Mouse (Mus musculus) heart, postnatal 0 days (tissue): Measurements from ENCODE around the gene Tpra1. TPM values are rescaled to one million over a fixed set of nuclear protein-coding genes. Genes with fewer than 3 reads are reported as not detected.

Experiments used
- ATAC-seq: fragments of 200-750 bp; cut with Nextera tagmentation; 2 replicates; pipeline ENCODE4 v1.8.0; 2017; ENCODE audit warnings: low read depth, moderate number of reproducible peaks, moderate library complexity; ENCODE audit not compliant: insufficient read depth
- DNase-seq: peaks from one replicate; pipeline ENCODE4 v3.0.0-alpha.2; 2016; ENCODE audit warnings: low spot score
- H3K27ac ChIP-seq: fragments of 300-500 bp; sonication (generic); 2 replicates; pipeline ENCODE4 v1.5.1; 2014; ENCODE audit warnings: low read depth, mild to moderate bottlenecking
- H3K27me3 ChIP-seq: fragments of 300-500 bp; sonication (generic); 2 replicates; pipeline ENCODE4 v1.6.1; 2014; ENCODE audit warnings: low read length, mixed read lengths; ENCODE audit not compliant: control insufficient read depth, insufficient read depth
- H3K36me3 ChIP-seq: fragments of 300-500 bp; sonication (generic); replicated peaks from 2 replicates; pipeline ENCODE4 v1.6.1; 2014; ENCODE audit warnings: low read length, mixed read lengths; ENCODE audit not compliant: control insufficient read depth, insufficient read depth
- H3K4me1 ChIP-seq: fragments of 300-500 bp; sonication (generic); 2 replicates; pipeline ENCODE4 v1.6.1; 2014; ENCODE audit warnings: antibody characterized with exemption; ENCODE audit not compliant: control insufficient read depth, insufficient read depth
- H3K4me2 ChIP-seq: fragments of 300-500 bp; sonication (generic); 2 replicates; pipeline ENCODE4 v1.6.1; 2014; ENCODE audit warnings: low read depth, mild to moderate bottlenecking, low read length, moderate library complexity
- H3K4me3 ChIP-seq: fragments of 300-500 bp; sonication (generic); 2 replicates; pipeline ENCODE4 v1.5.1; 2014; ENCODE audit warnings: low read depth, low read length
- H3K9ac ChIP-seq: fragments of 300-500 bp; sonication (generic); replicated peaks from 2 replicates; pipeline ENCODE4 v1.6.1; 2014; ENCODE audit warnings: low read depth, low read length, mixed read lengths
- H3K9me3 ChIP-seq: fragments of 300-500 bp; sonication (generic); replicated peaks from 2 replicates; pipeline ENCODE4 v1.6.1; 2016; ENCODE audit warnings: low read length; ENCODE audit not compliant: control insufficient read depth
- CTCF ChIP-seq: IDR thresholded peaks from 2 replicates; pipeline ENCODE4 v1.5.1; 2016; ENCODE audit warnings: antibody characterized with exemption, control low read depth, low read depth
- EP300 ChIP-seq: IDR thresholded peaks from 2 replicates; pipeline ENCODE4 v1.6.1; 2016; ENCODE audit warnings: antibody characterized with exemption, low read depth
- whole genome bisulfite sequencing: fragments of 180-500 bp; shearing (Covaris S2); extraction: QIAGEN DNeasy Blood & Tissue Kit; methylation state at CpG from one replicate; pipeline ENCODE4 v1.1.7; 2014; 5-methylcytosine and 5-hydroxymethylcytosine counted together
- polyA plus RNA-seq: library from polyadenylated mRNA; unstranded; fragments of >200 nt; fragmentation: Nextera tagmentation; extraction: Ambion mirVana; gene quantifications from 2 replicates; pipeline ENCODE4 v1.2.1, GENCODE M21; 2015
- total RNA-seq: library from RNA; depleted of rRNA; stranded (reverse); fragments of >200 nt; gene quantifications from 2 replicates; pipeline ENCODE4 v1.2.3, GENCODE M21; 2014; ENCODE audit warnings: low replicate concordance

The Tpra1 gene
- total and polyA plus RNA-seq, 2 experiments from 2014 or later = 39.1 to 131 TPM

DNA sequence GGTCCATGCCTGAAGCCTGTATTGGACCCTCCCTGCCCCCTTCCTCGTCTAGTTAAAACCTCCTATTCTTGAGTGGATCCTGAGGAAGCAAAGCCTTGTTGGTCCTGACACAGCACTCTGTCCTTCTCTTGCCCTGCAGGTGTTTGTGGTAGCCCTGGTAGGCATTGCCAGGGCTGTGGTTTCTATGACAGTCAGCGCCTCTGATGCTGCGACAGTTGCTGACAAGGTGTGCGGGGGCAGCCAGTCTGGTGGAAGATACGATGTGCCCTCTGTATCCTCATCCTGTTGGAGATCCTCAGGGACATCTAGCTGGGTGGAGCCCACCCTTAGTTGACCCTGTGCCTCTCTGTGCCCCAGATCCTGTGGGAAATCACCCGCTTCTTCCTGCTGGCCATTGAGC is 7.1 kb downstream of the Tpra1 start:
- 81% methylated on average over 6 of the region's 6 CpGs for WGBS
- no peak for DNase-seq
- TF ChIP-seq CTCF = no peak
- TF ChIP-seq EP300 = no peak
- H3K27me3 ChIP-seq = no peaks in the 10 kb centered on the region
- H3K9me3 ChIP-seq = no peaks in the 10 kb centered on the region
- H3K36me3 ChIP-seq = peaks cover 42% of the 10 kb centered on the region
- peaks cover 28% of the 10 kb centered on the region for H3K4me1 ChIP-seq
- no peak for ATAC-seq
- no peak overlapping the region for H3K4me2 ChIP-seq
- no peak overlapping the region for H3K4me3 ChIP-seq
- H3K27ac ChIP-seq = no peak overlapping the region
- H3K9ac ChIP-seq = no peak overlapping the region

DNA sequence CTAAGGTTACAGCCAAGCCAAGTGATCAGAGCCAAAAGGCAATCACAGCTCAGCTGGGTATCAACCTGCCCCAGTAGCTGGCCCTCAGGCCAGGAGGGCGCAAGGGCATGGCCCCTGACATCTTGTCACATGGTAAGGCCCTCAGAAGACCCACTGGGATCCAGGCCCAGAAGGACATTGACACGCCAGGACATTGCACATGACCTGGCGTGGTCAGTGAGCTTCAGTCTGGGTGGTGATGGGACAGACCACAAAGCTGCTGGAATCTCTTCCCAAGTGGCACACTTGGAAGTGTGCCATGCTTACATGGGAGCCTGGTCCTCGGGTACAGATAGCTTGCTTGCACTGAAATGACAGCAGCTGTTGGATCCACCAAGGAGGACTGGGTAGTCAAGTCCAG is 11.0 kb downstream of the Tpra1 start:
- no peak overlapping the region for H3K4me3 ChIP-seq
- peak; percentile 74 for TF ChIP-seq EP300
- TF ChIP-seq CTCF = no peak
- H3K4me2 ChIP-seq = no peak overlapping the region
- no peaks in the 10 kb centered on the region for H3K27me3 ChIP-seq
- H3K9ac ChIP-seq = no peak overlapping the region
- DNase-seq = no peak
- peak overlapping the region; percentile 76 for H3K27ac ChIP-seq
- peaks cover 24% of the 10 kb centered on the region for H3K4me1 ChIP-seq
- ATAC-seq = peak; percentile 54
- 48% methylated on average over 4 of the region's 4 CpGs for WGBS
- H3K9me3 ChIP-seq = no peaks in the 10 kb centered on the region
- H3K36me3 ChIP-seq = peaks cover 33% of the 10 kb centered on the region

GRCm38 (mm10) chr6:88913440-88913839 is 11.4 kb downstream of the Tpra1 start:
- peak overlapping the region; percentile 76 for H3K27ac ChIP-seq
- 0 out of 2 replicates have a peak, but pooled peaks have one; percentile 4 for ATAC-seq

GRCm38 (mm10) chr6:88914799-88915198 is 12.7 kb downstream of the Tpra1 start:
- H3K36me3 ChIP-seq = peaks cover 22% of the 10 kb centered on the region
- no peaks in the 10 kb centered on the region for H3K27me3 ChIP-seq
- DNase-seq = peak; percentile 52
- peak overlapping the region; percentile 67 for H3K27ac ChIP-seq
- TF ChIP-seq CTCF (no peak), EP300 (no peak)
- H3K4me2 ChIP-seq = no peak overlapping the region
- no peak overlapping the region for H3K9ac ChIP-seq
- ATAC-seq = peak; percentile 54
- H3K4me1 ChIP-seq = peaks cover 24% of the 10 kb centered on the region
- no peaks in the 10 kb centered on the region for H3K9me3 ChIP-seq
- H3K4me3 ChIP-seq = no peak overlapping the region
- 34% methylated on average over 5 of the region's 5 CpGs for WGBS

More at GRCm38 (mm10) chr6:88913440-88913839, 11.4 kb downstream of the Tpra1 start:
- no peak overlapping the region for H3K9ac ChIP-seq
- no peaks in the 10 kb centered on the region for H3K9me3 ChIP-seq
- peaks cover 24% of the 10 kb centered on the region for H3K4me1 ChIP-seq
- H3K27me3 ChIP-seq = no peaks in the 10 kb centered on the region
- H3K4me2 ChIP-seq = no peak overlapping the region
- TF ChIP-seq EP300 (no peak), CTCF (no peak)
- no peak for DNase-seq
- peaks cover 29% of the 10 kb centered on the region for H3K36me3 ChIP-seq
- H3K4me3 ChIP-seq = no peak overlapping the region

- H3K9ac ChIP-seq = no peak overlapping the region
- TF ChIP-seq EP300 (peak; percentile 40; the same call in 1 of the 2 replicates), CTCF (no peak)
- H3K27ac ChIP-seq = peak overlapping the region; percentile 67
- DNase-seq (no peak), ATAC-seq (peak; percentile 40)
- H3K27me3 ChIP-seq = no peaks in the 10 kb centered on the region
- H3K4me3 ChIP-seq = no peak overlapping the region
- H3K4me1 ChIP-seq = peaks cover 24% of the 10 kb centered on the region
- no peaks in the 10 kb centered on the region for H3K9me3 ChIP-seq
- H3K36me3 ChIP-seq = peaks cover 14% of the 10 kb centered on the region
- 20% methylated on average over 4 of the region's 4 CpGs for WGBS
- H3K4me2 ChIP-seq = no peak overlapping the region
These were observed 13.5 kb downstream of the Tpra1 start for GRCm38 (mm10) chr6:88915510-88915909.

- Histone ChIP-seq H3K9me3 (no peaks in the 10 kb centered on the region), H3K4me3 (no peak overlapping the region), H3K4me1 (peaks cover 24% of the 10 kb centered on the region), H3K36me3 (peaks cover 8% of the 10 kb centered on the region; the same call in 1 of the 2 replicates), H3K27ac (peak overlapping the region; percentile 67), H3K27me3 (no peaks in the 10 kb centered on the region), H3K4me2 (no peak overlapping the region), H3K9ac (no peak overlapping the region)
- ATAC-seq (peak; percentile 18), DNase-seq (peak; percentile 61)
- TF ChIP-seq CTCF (peak; percentile 88), EP300 (no peak)
- WGBS = 58% methylated on average over 1 of the region's 1 CpGs
These were observed 14.1 kb downstream of the Tpra1 start for GRCm38 (mm10) chr6:88916153-88916552.
